Mouse (Mus musculus) heart, adult 2 months (tissue): ENCODE data around the gene Eif6.

Source experiments
- CTCF ChIP-seq: fragments of 200-600 bp; IDR thresholded peaks from 2 replicates; pipeline ENCODE4 v1.8.1; 2022; ENCODE audit warnings: antibody characterized with exemption, mild to moderate bottlenecking, moderate library complexity
- EP300 ChIP-seq: fragments of 200-500 bp; IDR thresholded peaks from 2 replicates; pipeline ENCODE4 v1.6.1; 2011; ENCODE audit warnings: low read depth, low read length, control low read depth; ENCODE audit not compliant: insufficient read depth
- POLR2A ChIP-seq: fragments of 200-500 bp; IDR thresholded peaks from 2 replicates; pipeline ENCODE4 v1.6.1; 2011; ENCODE audit warnings: mild to moderate bottlenecking, low read depth, low read length, control low read depth; ENCODE audit not compliant: insufficient read depth

DNA sequence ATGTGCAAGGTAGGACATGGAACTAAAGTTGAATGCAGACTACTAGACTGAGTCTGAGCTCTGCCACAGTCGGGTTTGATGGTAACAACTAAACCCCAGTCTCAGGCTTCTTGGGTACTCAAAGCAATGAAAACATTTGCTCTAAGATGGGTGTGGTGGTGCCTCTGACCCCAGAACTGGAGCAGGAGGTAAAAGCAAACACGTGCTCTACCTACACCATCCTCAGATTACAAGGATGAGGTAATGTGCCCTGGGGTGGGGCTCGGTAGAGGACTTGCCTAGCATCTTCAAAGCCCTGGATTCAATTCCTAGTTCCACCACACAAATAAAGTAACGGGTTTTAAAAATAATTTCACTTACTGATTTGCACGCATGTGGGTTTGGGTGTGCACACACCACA, 25.8 kb upstream of the Eif6 start:
- TF ChIP-seq EP300 (no peak), CTCF (no peak), POLR2A (no peak)
